16 mouse cellular contexts compared by ENCODE assay signal in genomic region chr9:30895618-30896017, GRCm38 (mm10). TPM values are rescaled to one million over a fixed set of nuclear protein-coding genes. Genes with fewer than 3 reads are reported as not detected.
DNase-seq lines count a peak whose midpoint lies in the region; ATAC-seq and TF ChIP-seq lines count a peak whose summit lies in the region.
"Had no signal": no experiment of that assay in that cellular context is flagged by ENCODE, and none has a peak within 500 bp of the region (broad histone marks: within the 10 kb centered on the region; RNA-seq: fewer than 3 reads in every experiment).

No protein-coding gene starts in this region.

- H3K9me3 ChIP-seq in kidney, embryonic 16.5 days (ENCODE audit: low read length), result no peaks in the 10 kb centered on the region
- no peaks in the 10 kb centered on the region for H3K9me3 ChIP-seq in heart, postnatal 0 days (replicated peaks; ENCODE audit: control insufficient read depth, low read length)
- no peaks in the 10 kb centered on the region for H3K9me3 ChIP-seq in forebrain, embryonic 12.5 days
- H3K9me3 ChIP-seq: forebrain, embryonic 13.5 days had no signal

- H3K36me3 ChIP-seq in kidney, embryonic 16.5 days (ENCODE audit: insufficient read depth, low read length), result peaks cover 3% of the 10 kb centered on the region; the same call in 1 of the 2 replicates
- no peaks in the 10 kb centered on the region for H3K36me3 ChIP-seq in heart, postnatal 0 days (replicated peaks; ENCODE audit: control insufficient read depth, insufficient read depth, low read length)
- H3K36me3 ChIP-seq in forebrain, embryonic 12.5 days (replicated peaks), result no peaks in the 10 kb centered on the region

- 87% methylated on average over 3 of the region's 3 CpGs for WGBS in kidney, embryonic 16.5 days
- 39% methylated on average over 3 of the region's 3 CpGs for WGBS in heart, postnatal 0 days
- 85% methylated on average over 3 of the region's 3 CpGs for WGBS in forebrain, embryonic 12.5 days

- intact Hi-C loops in heart, postnatal 25 days (cut with DNase I), result loop anchor here (10.0 kb wide), 1 partner anchor 111 kb away; no protein-coding TSS in a partner anchor

- peak; percentile 50 to 61 for DNase-seq in heart, adult 18-20 months
- DNase-seq in heart, postnatal 25 days (ENCODE audit: low spot score), result no peak
- peak; percentile 57 to 69 for DNase-seq in kidney, postnatal 36 days
- peak; percentile 5 for DNase-seq in NIH3T3 (ENCODE audit: low read depth)
- DNase-seq in heart, postnatal 0 days (ENCODE audit: low spot score), result no peak
- DNase-seq in cerebellum, postnatal 4 days (ENCODE audit: low spot score in 2 of 2), result no peak
- DNase-seq: cerebellum, postnatal 36 days; gastrocnemius, adult 2 months; liver had no signal

- no peak for TF ChIP-seq EP300 in heart, postnatal 0 days (IDR thresholded peaks at IDR 0.05; ENCODE audit: low read depth)

- TF ChIP-seq CTCF in heart, postnatal 0 days (IDR thresholded peaks at IDR 0.05; ENCODE audit: low read depth), result no peak

- H3K27me3 ChIP-seq in kidney, embryonic 16.5 days (ENCODE audit: insufficient read depth, low read length), result no peaks in the 10 kb centered on the region
- no peaks in the 10 kb centered on the region for H3K27me3 ChIP-seq in heart, postnatal 0 days (ENCODE audit: control insufficient read depth, insufficient read depth, low read length)
- no peaks in the 10 kb centered on the region for H3K27me3 ChIP-seq in forebrain, embryonic 12.5 days
- H3K27me3 ChIP-seq: CH12.LX; forebrain, embryonic 13.5 days had no signal

- no peak overlapping the region for H3K4me3 ChIP-seq in kidney, embryonic 16.5 days (ENCODE audit: low read length)
- H3K4me3 ChIP-seq in heart, postnatal 0 days (ENCODE audit: low read depth, low read length), result no peak overlapping the region
- H3K4me3 ChIP-seq in forebrain, embryonic 12.5 days (replicated peaks), result no peak overlapping the region
- H3K4me3 ChIP-seq: forebrain, embryonic 13.5 days; gastrocnemius, adult 2 months; left cerebral cortex, adult 2 months had no signal

- H3K9ac ChIP-seq in kidney, embryonic 16.5 days (replicated peaks; ENCODE audit: low read length), result no peak overlapping the region
- no peak overlapping the region for H3K9ac ChIP-seq in heart, postnatal 0 days (replicated peaks; ENCODE audit: low read depth, low read length)
- no peak overlapping the region for H3K9ac ChIP-seq in forebrain, embryonic 12.5 days
- H3K9ac ChIP-seq: forebrain, embryonic 13.5 days had no signal

- no peak overlapping the region for H3K4me2 ChIP-seq in kidney, embryonic 16.5 days (replicated peaks; ENCODE audit: low read depth, low read length)
- no peak overlapping the region for H3K4me2 ChIP-seq in heart, postnatal 0 days (ENCODE audit: low read depth, low read length)
- H3K4me2 ChIP-seq in forebrain, embryonic 12.5 days, result no peak overlapping the region
- H3K4me2 ChIP-seq: forebrain, embryonic 13.5 days had no signal

- H3K27ac ChIP-seq in kidney, embryonic 16.5 days (ENCODE audit: low read length), result no peak overlapping the region
- peak overlapping the region; percentile 92 for H3K27ac ChIP-seq in heart, postnatal 0 days (ENCODE audit: low read depth)
- H3K27ac ChIP-seq in forebrain, embryonic 12.5 days, result no peak overlapping the region
- H3K27ac ChIP-seq: forebrain, embryonic 13.5 days; left cerebral cortex, adult 2 months had no signal

- no peak for ATAC-seq in kidney, embryonic 16.5 days (ENCODE audit: low FRiP score, low TSS enrichment)
- no peak for ATAC-seq in heart, postnatal 0 days (ENCODE audit: insufficient read depth, low read depth)
- no peak for ATAC-seq in forebrain, embryonic 12.5 days (ENCODE audit: low FRiP score)
- ATAC-seq: forebrain, embryonic 13.5 days; intestine, postnatal 0 days had no signal

- H3K4me1 ChIP-seq in kidney, embryonic 16.5 days (ENCODE audit: insufficient read depth, low read length), result no peaks in the 10 kb centered on the region
- H3K4me1 ChIP-seq in heart, postnatal 0 days (ENCODE audit: control insufficient read depth, insufficient read depth), result peaks cover 16% of the 10 kb centered on the region
- H3K4me1 ChIP-seq in forebrain, embryonic 12.5 days, result no peaks in the 10 kb centered on the region

RNA-seq across cellular contexts. Expression of gene Adamts15, which starts 26.6 kb away (rescaled TPM):
- total RNA-seq in heart, adult 18-20 months (2021), result 1 to 10 TPM; 4.8 to 5.9 TPM
- total RNA-seq in heart, postnatal 25 days (2021), result 10 to 100 TPM in 1 of 2 experiments, 1 to 10 TPM in 1; 8.3 to 10.6 TPM
- 9.2 and 9.8 TPM in 2 replicates for polyA plus RNA-seq in kidney, embryonic 16.5 days (2015; fragmentation: Nextera tagmentation; extraction: Ambion mirVana)
- 4.3 and 8.4 TPM in 2 replicates for total RNA-seq in heart, postnatal 0 days (2014; rRNA removed; ENCODE audit: low replicate concordance)
- polyA plus RNA-seq in heart, postnatal 0 days (2015; fragmentation: Nextera tagmentation; extraction: Ambion mirVana), result 2.1 and 3.1 TPM in 2 replicates
- 7.1 and 7.2 TPM in 2 replicates for polyA plus RNA-seq in forebrain, embryonic 12.5 days (2016; fragmentation: Nextera tagmentation; extraction: Ambion mirVana)
- total RNA-seq: CH12.LX had no signal

RNA-seq across cellular contexts. Expression of gene Adamts8, which starts 46.7 kb away (rescaled TPM):
- total RNA-seq in heart, adult 18-20 months (2021), result 1 to 10 TPM; 2.1 to 2.8 TPM
- 1 to 10 TPM; 3.7 to 6.0 TPM for total RNA-seq in heart, postnatal 25 days (2021)
- 0.59 and 0.76 TPM in 2 replicates for polyA plus RNA-seq in kidney, embryonic 16.5 days (2015; fragmentation: Nextera tagmentation; extraction: Ambion mirVana)
- total RNA-seq in heart, postnatal 0 days (2014; rRNA removed; ENCODE audit: low replicate concordance), result 15.6 and 24.3 TPM in 2 replicates
- polyA plus RNA-seq in heart, postnatal 0 days (2015; fragmentation: Nextera tagmentation; extraction: Ambion mirVana), result 9.2 and 11.6 TPM in 2 replicates
- polyA plus RNA-seq in forebrain, embryonic 12.5 days (2016; fragmentation: Nextera tagmentation; extraction: Ambion mirVana), result 0.54 and 0.60 TPM in 2 replicates
- total RNA-seq: CH12.LX; hematopoietic stem cell, adult 5-6 weeks had no signal

Comparison
In these comparisons a context has a peak if more than half of its experiments do, and no peak if none do; other contexts are left out.
1. DNase-seq: peak in heart, adult 18-20 months (2 of 2), kidney, postnatal 36 days (2 of 2) and NIH3T3 (single experiment); none in heart, postnatal 25 days (single experiment), heart, postnatal 0 days (single experiment) and cerebellum, postnatal 4 days (0 of 2).